Mouse (Mus musculus) liver, adult 2 months (tissue): ENCODE measurements at regions not wholly inside any gene's neighbourhood (a gene's known extent, or its start where the extent isn't known, plus 50 kb on each side); places are given as distances from the start of the nearest gene placed in this dataset.

ENCODE experiments used
- CTCF ChIP-seq: fragments of 200-500 bp; IDR thresholded peaks from 2 replicates; pipeline ENCODE4 v1.5.1; 2011; ENCODE audit warnings: low read depth, low read length, control low read depth
- POLR2A ChIP-seq: fragments of 200-500 bp; IDR thresholded peaks from 2 replicates; pipeline ENCODE4 v1.6.1; 2011; ENCODE audit warnings: low read length, control low read depth; ENCODE audit not compliant: insufficient read depth; ENCODE audit errors: extremely low read depth

GRCm38 (mm10) chr8:10927187-10927586, 81.1 kb downstream of the Irs2 start:
- TF ChIP-seq CTCF (no peak), POLR2A (no peak)
